Mouse (Mus musculus): ENCODE results near the gene Hist2h3c1. TPM values are rescaled to one million over a fixed set of nuclear protein-coding genes. Genes with fewer than 3 reads are reported as not detected.
A peak's percentile ranks its signal among the peaks of the same experiment; 100 is the strongest.
"Not testable (repeated sequence)": the region's sequence is repeated elsewhere in the genome, so short reads cannot be mapped to it uniquely, and the experiment has no call there.

Gene Hist2h3c1
- polyA plus RNA-seq, 1 experiment from 2014 or later, result 0.42 TPM

DNA sequence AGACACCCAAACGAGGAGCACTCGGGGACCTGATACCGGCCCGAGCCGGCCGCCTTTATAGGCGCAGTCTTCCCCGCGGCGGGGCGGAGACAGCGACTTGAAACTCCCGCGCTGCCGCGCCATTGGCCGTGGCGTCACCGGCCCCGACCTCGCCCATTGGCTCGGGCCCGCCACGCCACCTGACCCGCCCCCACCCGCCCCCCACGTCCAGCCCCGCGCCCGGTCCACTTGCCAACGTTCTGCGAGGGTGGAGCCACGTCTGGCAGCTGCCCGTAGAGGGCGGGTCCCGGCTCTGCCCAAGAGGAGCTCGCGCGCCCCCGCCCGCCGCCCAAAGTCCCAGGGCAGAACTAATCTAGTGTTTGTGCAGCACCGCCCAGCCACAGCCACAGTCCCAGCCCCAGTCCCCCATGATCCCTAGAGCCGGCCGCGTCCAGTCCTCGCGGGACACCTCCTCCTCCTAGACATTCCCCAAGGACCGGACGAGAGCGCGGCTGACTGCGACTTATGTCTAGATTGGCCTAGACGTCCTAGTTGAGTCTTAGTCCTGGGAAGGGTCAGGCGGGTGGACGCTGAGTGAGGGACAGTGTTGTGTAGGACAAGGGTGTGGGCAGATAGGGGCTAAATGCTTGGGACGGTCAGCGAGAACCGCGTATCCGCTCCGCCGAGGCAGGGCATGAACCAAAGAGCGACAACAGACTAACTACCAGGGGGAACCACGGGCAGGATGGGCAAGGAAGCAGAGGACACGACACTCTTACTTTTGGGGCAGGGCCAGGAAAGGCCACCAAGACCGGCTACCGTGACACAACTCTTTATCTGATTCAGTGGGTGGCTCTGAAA is 7.3 kb upstream of the Hist2h3c1 start, which contains the start of gene Hist2h3c2:
Gene Hist2h3c2 (minus strand): TSS at position 174 of the 840 bp plus-strand sequence.
- peak within 1 kb of the TSS; percentile 84 for H3K27ac ChIP-seq (ENCODE audit: low read depth, low read length)
- ATAC-seq (ENCODE audit: insufficient read depth, low FRiP score, low TSS enrichment), result peak; percentile 91
- not testable (repeated sequence) for H3K27me3 ChIP-seq (ENCODE audit: control insufficient read depth, insufficient read depth, low read length); DNase-seq (ENCODE audit: low spot score); H3K9me3 ChIP-seq (ENCODE audit: control insufficient read depth, low read length); H3K36me3 ChIP-seq (ENCODE audit: control insufficient read depth, insufficient read depth, low read length)
- peaks cover 10% of the 10 kb centered on the region for H3K4me1 ChIP-seq (ENCODE audit: control insufficient read depth, insufficient read depth, low read length)
- peak within 1 kb of the TSS; percentile 51 for H3K4me2 ChIP-seq (ENCODE audit: low read depth)
- WGBS, result 0% methylated on average over 19 of the region's 68 CpGs
- peak within 1 kb of the TSS; percentile 42 for H3K4me3 ChIP-seq (ENCODE audit: low read depth, low read length)
- H3K9ac ChIP-seq (ENCODE audit: low read length), result peak within 1 kb of the TSS; percentile 82

DNA sequence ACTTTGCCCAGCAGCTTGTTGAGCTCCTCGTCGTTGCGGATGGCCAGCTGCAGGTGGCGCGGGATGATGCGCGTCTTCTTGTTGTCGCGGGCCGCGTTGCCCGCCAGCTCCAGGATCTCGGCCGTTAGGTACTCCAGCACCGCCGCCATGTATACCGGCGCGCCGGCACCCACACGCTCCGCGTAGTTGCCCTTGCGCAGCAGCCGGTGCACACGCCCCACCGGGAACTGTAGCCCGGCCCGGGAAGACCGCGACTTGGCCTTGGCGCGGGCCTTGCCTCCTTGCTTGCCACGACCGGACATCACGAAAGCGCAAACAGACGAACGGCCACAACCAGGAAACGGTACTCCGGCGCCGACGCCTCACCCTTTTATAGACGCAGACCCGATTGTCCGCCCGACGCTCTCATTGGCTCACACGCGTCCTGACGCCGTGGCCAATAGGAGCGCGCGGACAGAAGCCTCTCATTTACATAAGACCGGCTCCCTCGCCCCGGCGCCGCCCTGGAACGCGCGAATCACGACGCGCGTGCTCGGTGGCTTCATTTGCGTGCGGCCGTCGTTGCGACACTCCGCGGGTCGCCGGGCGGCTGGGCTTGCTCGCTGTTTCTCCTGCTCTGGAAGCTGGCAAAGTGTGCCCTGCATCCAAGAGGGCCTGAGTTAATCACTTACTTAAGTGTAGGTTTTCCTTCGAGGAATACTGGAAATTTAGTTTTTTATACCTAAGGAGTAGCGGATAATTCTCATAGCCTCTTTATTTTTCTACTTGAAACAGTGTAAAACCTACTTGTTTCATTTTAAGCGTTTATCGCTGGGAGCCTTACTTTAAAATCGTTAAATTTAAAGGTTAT is 6.3 kb upstream of the Hist2h3c1 start, which contains the start of gene Hist2h2aa2:
Gene Hist2h2aa2 (minus strand): TSS at position 328 of the 850 bp plus-strand sequence.
- not testable (repeated sequence) for H3K36me3 ChIP-seq (ENCODE audit: control insufficient read depth, insufficient read depth, low read length); H3K27me3 ChIP-seq (ENCODE audit: control insufficient read depth, insufficient read depth, low read length); H3K9me3 ChIP-seq (ENCODE audit: control insufficient read depth, low read length)
- H3K4me2 ChIP-seq (ENCODE audit: low read depth), result peak within 1 kb of the TSS; percentile 31
- DNase-seq (ENCODE audit: low spot score) (peak; percentile 75), ATAC-seq (ENCODE audit: insufficient read depth, low FRiP score, low TSS enrichment) (peak; percentile 84)
- H3K4me1 ChIP-seq (ENCODE audit: control insufficient read depth, insufficient read depth, low read length), result peaks cover 13% of the 10 kb centered on the region
- H3K27ac ChIP-seq (ENCODE audit: low read depth, low read length), result peak within 1 kb of the TSS; percentile 63
- peak within 1 kb of the TSS; percentile 20 for H3K9ac ChIP-seq (ENCODE audit: low read length)
- WGBS, result 5% methylated on average over 25 of the region's 85 CpGs
- H3K4me3 ChIP-seq (ENCODE audit: low read depth, low read length), result peak within 1 kb of the TSS; percentile 13

DNA sequence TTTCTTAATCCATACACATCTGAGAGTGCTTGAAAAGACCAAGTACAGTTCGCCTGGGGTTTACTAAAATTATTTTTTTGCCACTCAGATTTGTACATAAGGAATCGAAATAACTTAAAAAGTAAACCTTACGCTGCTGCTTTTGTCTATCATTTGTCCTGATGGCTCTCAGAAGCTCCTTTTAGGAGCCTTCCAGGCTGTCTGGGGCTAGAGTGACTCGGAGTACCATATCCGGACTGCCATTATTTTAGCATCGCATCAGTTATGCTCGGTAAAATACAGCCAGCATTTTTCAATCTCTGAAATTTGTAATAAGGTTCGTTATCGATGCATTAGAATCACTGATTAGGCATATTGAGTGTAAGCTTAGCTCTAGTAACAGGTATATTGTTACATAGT is 5.7 kb upstream of the Hist2h3c1 start:
- H3K4me3 ChIP-seq (ENCODE audit: low read depth, low read length), result no peak overlapping the region
- no peaks in the 10 kb centered on the region for H3K36me3 ChIP-seq (ENCODE audit: control insufficient read depth, insufficient read depth, low read length)
- DNase-seq (ENCODE audit: low spot score), result no peak
- peak overlapping the region; percentile 20 for H3K9ac ChIP-seq (ENCODE audit: low read length)
- 78% methylated on average over 9 of the region's 9 CpGs for WGBS
- no peak for ATAC-seq (ENCODE audit: insufficient read depth, low FRiP score, low TSS enrichment)
- peak overlapping the region; percentile 31 for H3K4me2 ChIP-seq (ENCODE audit: low read depth)
- H3K4me1 ChIP-seq (ENCODE audit: control insufficient read depth, insufficient read depth, low read length), result peaks cover 13% of the 10 kb centered on the region
- H3K27me3 ChIP-seq (ENCODE audit: control insufficient read depth, insufficient read depth, low read length), result no peaks in the 10 kb centered on the region
- no peaks in the 10 kb centered on the region for H3K9me3 ChIP-seq (ENCODE audit: control insufficient read depth, low read length)
- peak overlapping the region; percentile 63 for H3K27ac ChIP-seq (ENCODE audit: low read depth, low read length)

DNA sequence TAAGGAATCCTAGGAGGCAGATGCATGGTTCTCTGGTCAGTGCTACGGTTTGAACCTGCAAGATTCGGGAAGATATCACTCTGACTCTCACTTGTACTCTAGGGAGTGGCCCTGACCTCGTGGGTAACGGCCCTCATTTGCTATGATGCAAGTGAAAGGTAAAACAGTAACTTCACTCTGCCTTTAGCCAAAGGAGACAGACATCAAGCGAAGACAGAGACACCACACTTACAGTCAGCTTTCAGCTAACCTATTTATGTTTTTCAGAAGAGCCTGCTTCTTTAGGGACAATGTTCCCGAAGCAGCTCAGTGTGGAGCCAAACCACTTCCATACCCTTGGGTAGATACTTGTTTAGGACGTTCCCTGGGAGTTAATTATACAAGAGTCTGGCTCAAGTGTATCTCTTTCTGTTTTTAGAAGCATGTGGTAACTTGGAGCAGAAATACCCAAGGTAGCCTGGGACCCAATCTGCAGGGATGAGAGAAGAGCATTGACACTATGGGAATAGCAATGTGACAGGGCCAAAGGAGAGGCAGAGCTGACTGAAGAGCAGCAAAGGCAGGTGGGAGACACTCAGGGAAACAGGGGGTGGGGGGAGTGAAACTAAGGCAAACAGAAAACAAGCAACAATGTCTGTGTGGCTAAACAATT is 2.4 kb upstream of the Hist2h3c1 start:
- no peak overlapping the region for H3K4me3 ChIP-seq (ENCODE audit: low read depth, low read length)
- peaks cover 7% of the 10 kb centered on the region; the same call in 1 of the 2 replicates for H3K4me1 ChIP-seq (ENCODE audit: control insufficient read depth, insufficient read depth, low read length)
- H3K27ac ChIP-seq (ENCODE audit: low read depth, low read length), result peak overlapping the region; percentile 86; the same call in 1 of the 2 replicates
- H3K27me3 ChIP-seq (ENCODE audit: control insufficient read depth, insufficient read depth, low read length), result no peaks in the 10 kb centered on the region
- H3K9me3 ChIP-seq (ENCODE audit: control insufficient read depth, low read length), result no peaks in the 10 kb centered on the region
- peak overlapping the region; percentile 56; the same call in 1 of the 2 replicates for H3K4me2 ChIP-seq (ENCODE audit: low read depth)
- H3K36me3 ChIP-seq (ENCODE audit: control insufficient read depth, insufficient read depth, low read length), result no peaks in the 10 kb centered on the region
- ATAC-seq (ENCODE audit: insufficient read depth, low FRiP score, low TSS enrichment) (no peak), DNase-seq (ENCODE audit: low spot score) (no peak)
- peak overlapping the region; percentile 7; the same call in 1 of the 2 replicates for H3K9ac ChIP-seq (ENCODE audit: low read length)
- WGBS, result 83% methylated on average over 7 of the region's 7 CpGs

DNA sequence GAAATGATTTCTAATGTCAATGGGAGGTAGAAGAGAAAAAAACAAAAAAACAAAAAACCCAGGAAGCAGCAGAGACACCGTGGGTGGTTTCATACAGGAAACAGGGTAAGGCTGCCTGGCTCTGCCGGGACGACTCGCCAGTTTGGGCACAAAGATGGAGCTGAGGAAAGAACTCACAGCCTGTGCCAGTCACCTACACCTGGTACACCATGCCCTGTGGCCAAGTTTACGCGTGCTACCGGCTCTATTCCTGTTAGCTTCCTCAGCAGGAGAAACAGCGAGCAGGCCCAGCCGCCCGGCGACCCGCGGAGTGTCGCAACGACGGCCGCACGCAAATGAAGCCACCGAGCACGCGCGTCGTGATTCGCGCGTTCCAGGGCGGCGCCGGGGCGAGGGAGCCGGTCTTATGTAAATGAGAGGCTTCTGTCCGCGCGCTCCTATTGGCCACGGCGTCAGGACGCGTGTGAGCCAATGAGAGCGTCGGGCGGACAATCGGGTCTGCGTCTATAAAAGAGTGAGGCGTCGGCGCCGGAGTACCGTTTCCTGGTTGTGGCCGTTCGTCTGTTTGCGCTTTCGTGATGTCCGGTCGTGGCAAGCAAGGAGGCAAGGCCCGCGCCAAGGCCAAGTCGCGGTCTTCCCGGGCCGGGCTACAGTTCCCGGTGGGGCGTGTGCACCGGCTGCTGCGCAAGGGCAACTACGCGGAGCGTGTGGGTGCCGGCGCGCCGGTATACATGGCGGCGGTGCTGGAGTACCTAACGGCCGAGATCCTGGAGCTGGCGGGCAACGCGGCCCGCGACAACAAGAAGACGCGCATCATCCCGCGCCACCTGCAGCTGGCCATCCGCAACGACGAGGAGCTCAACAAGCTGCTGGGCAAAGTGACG is 1.2 kb upstream of the Hist2h3c1 start, which contains the start of gene Hist2h2aa1:
Gene Hist2h2aa1 (plus strand): TSS at position 495 of the 884 bp plus-strand sequence.
- H3K4me1 ChIP-seq (ENCODE audit: control insufficient read depth, insufficient read depth, low read length); H3K27me3 ChIP-seq (ENCODE audit: control insufficient read depth, insufficient read depth, low read length); H3K9me3 ChIP-seq (ENCODE audit: control insufficient read depth, low read length); H3K36me3 ChIP-seq (ENCODE audit: control insufficient read depth, insufficient read depth, low read length): not testable (repeated sequence)
- Histone ChIP-seq H3K27ac (ENCODE audit: low read depth, low read length) (peak within 1 kb of the TSS; percentile 86), H3K4me3 (ENCODE audit: low read depth, low read length) (peak within 1 kb of the TSS; percentile 38), H3K9ac (ENCODE audit: low read length) (peak within 1 kb of the TSS; percentile 72), H3K4me2 (ENCODE audit: low read depth) (peak within 1 kb of the TSS; percentile 56)
- under 1% methylated on average over 27 of the region's 88 CpGs for WGBS
- ATAC-seq (ENCODE audit: insufficient read depth, low FRiP score, low TSS enrichment), result peak; percentile 82
- DNase-seq (ENCODE audit: low spot score), result peak; percentile 75

DNA sequence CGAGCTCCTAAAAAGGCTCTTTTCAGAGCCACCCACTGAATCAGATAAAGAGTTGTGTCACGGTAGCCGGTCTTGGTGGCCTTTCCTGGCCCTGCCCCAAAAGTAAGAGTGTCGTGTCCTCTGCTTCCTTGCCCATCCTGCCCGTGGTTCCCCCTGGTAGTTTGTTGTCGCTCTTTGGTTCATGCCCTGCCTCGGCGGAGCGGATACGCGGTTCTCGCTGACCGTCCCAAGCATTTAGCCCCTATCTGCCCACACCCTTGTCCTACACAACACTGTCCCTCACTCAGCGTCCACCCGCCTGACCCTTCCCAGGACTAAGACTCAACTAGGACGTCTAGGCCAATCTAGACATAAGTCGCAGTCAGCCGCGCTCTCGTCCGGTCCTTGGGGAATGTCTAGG is 467 bp upstream of the Hist2h3c1 start:
- H3K4me2 ChIP-seq (ENCODE audit: low read depth), result not testable (repeated sequence)

DNA sequence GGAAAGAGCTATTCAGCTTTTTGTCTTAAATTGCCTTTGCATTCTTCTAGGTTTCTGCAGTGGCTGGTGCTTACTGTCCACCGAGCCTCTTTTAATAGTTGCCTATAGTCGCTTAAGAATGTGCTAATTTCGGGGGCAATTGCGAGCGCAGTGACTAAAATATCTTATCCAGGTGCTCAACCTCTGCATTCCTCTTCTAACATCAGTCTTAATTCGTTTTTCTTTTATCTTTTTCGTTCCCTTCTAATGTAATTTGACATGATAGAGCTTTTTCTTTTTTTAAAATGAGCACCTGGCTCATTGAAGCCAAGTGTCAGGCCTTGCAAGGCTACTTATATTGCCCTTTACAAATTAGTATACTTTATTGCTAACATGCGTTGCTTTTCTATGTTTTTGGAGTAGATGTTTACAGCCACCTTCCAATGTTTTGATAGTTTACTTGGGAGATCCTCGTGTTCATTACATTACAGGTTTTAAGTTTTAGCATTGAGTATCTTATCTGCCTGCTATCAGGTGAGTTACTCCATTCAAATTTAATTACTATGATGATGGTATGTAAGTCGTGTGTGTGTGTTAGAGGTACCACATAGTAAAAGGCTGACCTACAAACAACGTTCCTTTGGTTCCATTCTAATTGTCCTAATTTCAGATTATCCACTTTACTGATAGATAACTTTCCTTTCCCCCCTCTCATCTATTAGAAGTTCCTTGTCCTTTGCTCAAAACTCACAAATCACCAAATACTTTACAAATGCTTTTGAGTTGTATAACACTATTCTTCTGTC is 1.1 kb downstream of the Hist2h3c1 start:
- ATAC-seq (ENCODE audit: insufficient read depth, low FRiP score, low TSS enrichment), result no peak
- Histone ChIP-seq H3K4me1 (ENCODE audit: control insufficient read depth, insufficient read depth, low read length) (peaks cover 7% of the 10 kb centered on the region; the same call in 1 of the 2 replicates), H3K27ac (ENCODE audit: low read depth, low read length) (no peak overlapping the region; the same call in 1 of the 2 replicates), H3K4me2 (ENCODE audit: low read depth) (peak overlapping the region; percentile 54), H3K9ac (ENCODE audit: low read length) (peak overlapping the region; percentile 64), H3K4me3 (ENCODE audit: low read depth, low read length) (peak overlapping the region; percentile 32), H3K27me3 (ENCODE audit: control insufficient read depth, insufficient read depth, low read length) (no peaks in the 10 kb centered on the region), H3K9me3 (ENCODE audit: control insufficient read depth, low read length) (no peaks in the 10 kb centered on the region), H3K36me3 (ENCODE audit: control insufficient read depth, insufficient read depth, low read length) (no peaks in the 10 kb centered on the region)
- WGBS, result 2% methylated on average over 11 of the region's 11 CpGs
- peak; percentile 25 for DNase-seq (ENCODE audit: low spot score)

More for the DNA sequence above, 467 bp upstream of the Hist2h3c1 start:
- H3K9ac ChIP-seq (ENCODE audit: low read length); DNase-seq (ENCODE audit: low spot score); H3K4me1 ChIP-seq (ENCODE audit: control insufficient read depth, insufficient read depth, low read length); H3K27ac ChIP-seq (ENCODE audit: low read depth, low read length); H3K36me3 ChIP-seq (ENCODE audit: control insufficient read depth, insufficient read depth, low read length); H3K9me3 ChIP-seq (ENCODE audit: control insufficient read depth, low read length); H3K27me3 ChIP-seq (ENCODE audit: control insufficient read depth, insufficient read depth, low read length): not testable (repeated sequence)
- peak; percentile 21 for ATAC-seq (ENCODE audit: insufficient read depth, low FRiP score, low TSS enrichment)
- peak overlapping the region; percentile 23; the same call in 1 of the 2 replicates for H3K4me3 ChIP-seq (ENCODE audit: low read depth, low read length)
- WGBS, result 0% methylated on average over 10 of the region's 21 CpGs

All from neural tube, embryonic 11.5 days (tissue).